Mouse (Mus musculus): ENCODE measurements around the gene Dab1. TPM values are rescaled to one million over a fixed set of nuclear protein-coding genes. Genes with fewer than 3 reads are reported as not detected.

Dab1 gene
- polyA plus RNA-seq, 1 experiment from 2014 or later: 1.2 TPM

DNA sequence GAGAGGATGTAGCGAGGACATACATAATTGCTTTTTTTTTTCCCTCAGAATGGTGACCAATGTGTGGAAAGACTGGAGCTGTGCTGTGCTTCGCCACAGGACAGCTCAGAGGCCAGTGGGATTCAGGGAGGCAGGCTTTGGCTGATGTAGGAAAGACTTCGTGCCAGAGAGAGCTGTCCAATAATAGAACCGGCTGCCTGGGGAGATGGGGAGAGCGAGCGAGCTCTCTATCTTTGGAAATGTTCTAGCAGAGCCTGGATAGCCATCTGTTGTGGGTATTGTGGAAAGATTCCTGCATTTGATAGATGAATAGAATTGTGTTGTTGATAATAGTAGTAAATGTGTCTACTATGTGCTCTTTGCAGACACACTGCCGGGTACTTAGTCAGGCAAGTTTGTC lies 833.4 kb downstream of the Dab1 start:
- no peaks in the 10 kb centered on the region for H3K9me3 ChIP-seq (replicated peaks)
- no peaks in the 10 kb centered on the region for H3K27me3 ChIP-seq
- no peaks in the 10 kb centered on the region for H3K36me3 ChIP-seq (replicated peaks)
- no peak overlapping the region for H3K4me2 ChIP-seq
- H3K27ac ChIP-seq (replicated peaks): no peak overlapping the region
- H3K4me3 ChIP-seq (replicated peaks): no peak overlapping the region
- no peaks in the 10 kb centered on the region for H3K4me1 ChIP-seq (replicated peaks)
- no peak overlapping the region for H3K9ac ChIP-seq
- ATAC-seq (ENCODE audit: insufficient read depth): no peak
- 58% methylated on average over 7 of the region's 7 CpGs for whole genome bisulfite sequencing (ENCODE audit: insufficient replicate concordance)

DNA sequence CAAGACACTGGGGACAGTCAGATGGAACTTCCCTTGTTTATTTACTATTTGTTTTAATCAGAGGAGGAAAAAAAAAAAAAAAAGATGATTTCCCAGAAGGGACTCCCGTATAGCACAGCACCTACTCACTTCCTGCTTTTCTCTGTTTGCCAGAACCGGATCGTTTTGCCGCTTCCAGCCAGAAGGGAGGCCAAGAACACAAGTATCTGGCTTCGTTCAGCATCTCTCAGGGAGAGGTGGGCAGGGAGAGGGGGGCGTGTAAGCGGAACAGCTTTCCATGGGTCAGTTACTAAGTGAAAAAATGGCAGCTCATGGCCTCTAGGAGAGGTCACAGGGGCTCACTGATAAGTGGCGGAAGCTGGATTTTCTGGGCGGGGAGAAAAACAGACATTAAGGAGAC lies 836.0 kb downstream of the Dab1 start:
- Histone ChIP-seq H3K36me3 (replicated peaks) (no peaks in the 10 kb centered on the region), H3K4me2 (no peak overlapping the region), H3K9me3 (replicated peaks) (no peaks in the 10 kb centered on the region), H3K27me3 (no peaks in the 10 kb centered on the region), H3K27ac (replicated peaks) (no peak overlapping the region), H3K4me1 (replicated peaks) (no peaks in the 10 kb centered on the region), H3K4me3 (replicated peaks) (no peak overlapping the region), H3K9ac (no peak overlapping the region)
- 50% methylated on average over 9 of the region's 9 CpGs for WGBS (ENCODE audit: insufficient replicate concordance)
- no peak for ATAC-seq (ENCODE audit: insufficient read depth)

DNA sequence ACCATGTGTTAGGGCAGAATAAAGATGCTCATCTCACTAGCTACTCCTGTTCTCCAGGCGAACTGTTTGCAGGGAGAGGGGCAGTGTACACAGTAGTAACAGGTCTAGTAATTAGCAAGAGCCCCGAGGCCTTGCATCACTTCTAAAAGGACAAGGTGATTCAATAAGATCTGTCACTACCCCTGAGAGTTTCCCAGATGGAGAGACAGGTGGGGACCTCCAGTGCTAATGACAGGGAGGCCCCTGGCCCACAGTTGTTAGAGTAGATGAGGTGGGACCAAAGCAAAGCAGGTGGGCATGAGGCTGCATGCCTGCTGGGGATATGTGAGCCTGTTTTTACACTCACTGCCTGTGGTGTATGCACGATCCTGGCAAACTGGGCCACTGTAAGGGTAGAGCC lies 836.6 kb downstream of the Dab1 start:
- H3K4me2 ChIP-seq: no peak overlapping the region
- H3K9me3 ChIP-seq (replicated peaks): no peaks in the 10 kb centered on the region
- no peaks in the 10 kb centered on the region for H3K27me3 ChIP-seq
- H3K4me1 ChIP-seq (replicated peaks): no peaks in the 10 kb centered on the region
- 52% methylated on average over 3 of the region's 3 CpGs for WGBS (ENCODE audit: insufficient replicate concordance)
- H3K36me3 ChIP-seq (replicated peaks): no peaks in the 10 kb centered on the region
- H3K4me3 ChIP-seq (replicated peaks): no peak overlapping the region
- H3K27ac ChIP-seq (replicated peaks): no peak overlapping the region
- no peak for ATAC-seq (ENCODE audit: insufficient read depth)
- no peak overlapping the region for H3K9ac ChIP-seq

DNA sequence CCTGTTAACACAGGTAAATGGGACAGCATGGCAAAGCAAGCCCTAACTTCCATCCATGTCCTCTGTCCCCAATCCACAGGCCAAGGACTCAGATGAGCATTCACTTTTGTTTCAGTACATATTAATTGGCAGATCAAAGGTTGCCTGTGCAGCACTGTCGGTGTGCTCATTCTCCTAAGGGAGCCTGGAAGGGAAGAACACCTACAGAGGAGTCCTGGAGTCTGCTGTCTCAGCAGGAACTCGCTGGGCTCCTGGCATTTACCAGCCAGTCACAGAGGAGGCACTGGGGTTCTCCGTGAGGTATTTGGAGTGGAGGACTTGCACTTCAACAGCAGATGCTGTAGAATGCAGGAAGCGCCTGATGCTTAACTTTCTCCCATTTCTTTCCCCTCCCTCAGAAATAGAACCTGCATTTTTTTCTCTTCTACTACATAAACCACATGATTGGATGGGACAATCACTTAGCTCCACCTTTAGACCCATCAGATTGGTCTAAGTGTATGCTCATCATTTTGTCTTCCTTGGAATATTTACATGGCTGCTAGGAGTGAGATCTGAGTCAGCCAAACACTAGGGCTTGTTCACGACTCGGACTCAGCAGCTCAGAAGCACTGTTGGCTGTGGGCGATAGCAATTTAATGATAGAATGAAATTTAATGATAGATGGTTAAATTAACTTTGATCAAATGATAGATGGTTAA lies 837.2 kb downstream of the Dab1 start:
- H3K4me2 ChIP-seq: no peak overlapping the region
- H3K9me3 ChIP-seq (replicated peaks): no peaks in the 10 kb centered on the region
- H3K36me3 ChIP-seq (replicated peaks): no peaks in the 10 kb centered on the region
- H3K9ac ChIP-seq: no peak overlapping the region
- no peaks in the 10 kb centered on the region for H3K4me1 ChIP-seq (replicated peaks)
- 60% methylated on average over 7 of the region's 7 CpGs for WGBS (ENCODE audit: insufficient replicate concordance)
- no peak for ATAC-seq (ENCODE audit: insufficient read depth)
- H3K4me3 ChIP-seq (replicated peaks): no peak overlapping the region
- no peaks in the 10 kb centered on the region for H3K27me3 ChIP-seq
- no peak overlapping the region for H3K27ac ChIP-seq (replicated peaks)

DNA sequence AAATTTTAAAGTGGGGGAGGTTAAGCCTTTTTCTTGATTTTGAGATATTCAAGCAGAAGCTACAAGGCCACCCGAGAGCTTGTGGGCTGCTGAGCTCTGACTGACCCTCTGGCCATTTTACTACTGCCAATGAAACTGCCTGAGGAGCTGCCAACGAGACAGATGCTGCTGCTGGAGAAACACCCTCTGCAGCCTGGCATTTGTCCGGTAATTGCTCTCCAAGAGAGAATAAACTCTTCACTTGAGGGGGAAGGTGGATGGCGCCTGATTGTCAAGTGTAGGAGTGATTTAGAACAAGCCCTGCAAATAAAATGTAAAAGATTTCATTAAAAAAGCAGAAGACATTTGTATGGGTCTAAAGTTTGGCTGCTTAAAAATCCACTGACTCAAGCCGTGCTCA lies 839.6 kb downstream of the Dab1 start:
- Histone ChIP-seq H3K36me3 (replicated peaks) (no peaks in the 10 kb centered on the region), H3K4me3 (replicated peaks) (no peak overlapping the region), H3K27me3 (no peaks in the 10 kb centered on the region), H3K4me2 (no peak overlapping the region), H3K27ac (replicated peaks) (no peak overlapping the region), H3K4me1 (replicated peaks) (no peaks in the 10 kb centered on the region), H3K9ac (no peak overlapping the region), H3K9me3 (replicated peaks) (no peaks in the 10 kb centered on the region)
- WGBS (ENCODE audit: insufficient replicate concordance): 54% methylated on average over 5 of the region's 5 CpGs
- ATAC-seq (ENCODE audit: insufficient read depth): no peak

DNA sequence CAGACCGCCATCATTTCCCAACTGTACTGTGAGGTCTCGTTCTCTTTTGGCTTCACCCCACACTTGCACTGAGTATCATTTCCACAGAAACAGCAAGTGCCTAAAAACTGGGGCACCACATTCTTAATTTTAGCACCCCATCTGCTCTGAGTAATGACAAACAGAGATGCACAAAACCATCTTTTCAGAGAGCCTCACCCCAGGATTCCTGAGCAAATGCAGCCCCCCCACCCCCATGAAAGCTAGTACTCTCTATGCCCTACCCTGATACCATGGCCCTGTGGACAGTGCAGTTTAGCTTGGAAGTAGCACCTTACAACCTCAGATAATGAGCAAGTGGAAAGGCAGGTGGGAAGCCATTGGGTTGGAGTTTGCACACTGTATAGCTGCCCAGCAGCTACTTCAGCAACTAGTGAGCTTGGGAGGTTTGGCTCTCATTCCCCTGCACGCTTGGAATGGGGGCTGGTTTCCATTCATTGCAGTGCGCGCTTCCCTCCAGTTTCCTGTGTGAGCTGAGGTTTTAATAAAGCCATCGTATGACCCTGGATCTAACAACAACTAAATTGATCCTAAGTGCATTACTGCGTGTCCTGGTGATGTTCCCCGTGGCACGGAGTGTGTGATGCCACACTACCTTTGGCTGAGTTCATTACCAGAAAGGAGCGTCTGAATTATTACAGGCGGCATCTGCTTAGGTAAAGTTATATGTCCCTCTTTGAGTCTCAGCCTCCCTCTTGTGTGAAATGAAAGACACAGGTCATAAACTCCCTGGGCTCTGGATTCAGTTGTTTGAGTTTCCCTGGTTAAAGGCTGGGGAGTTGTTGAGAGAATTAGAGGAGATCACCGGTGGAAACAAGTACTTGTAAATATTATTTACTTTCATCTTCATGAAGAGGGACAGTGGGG lies 842.2 kb downstream of the Dab1 start:
- Histone ChIP-seq H3K4me2 (no peak overlapping the region), H3K36me3 (replicated peaks) (no peaks in the 10 kb centered on the region), H3K4me3 (replicated peaks) (no peak overlapping the region), H3K27ac (replicated peaks) (no peak overlapping the region), H3K27me3 (no peaks in the 10 kb centered on the region), H3K4me1 (replicated peaks) (no peaks in the 10 kb centered on the region), H3K9ac (no peak overlapping the region), H3K9me3 (replicated peaks) (no peaks in the 10 kb centered on the region)
- 71% methylated on average over 12 of the region's 12 CpGs for WGBS (ENCODE audit: insufficient replicate concordance)
- no peak for ATAC-seq (ENCODE audit: insufficient read depth)

DNA sequence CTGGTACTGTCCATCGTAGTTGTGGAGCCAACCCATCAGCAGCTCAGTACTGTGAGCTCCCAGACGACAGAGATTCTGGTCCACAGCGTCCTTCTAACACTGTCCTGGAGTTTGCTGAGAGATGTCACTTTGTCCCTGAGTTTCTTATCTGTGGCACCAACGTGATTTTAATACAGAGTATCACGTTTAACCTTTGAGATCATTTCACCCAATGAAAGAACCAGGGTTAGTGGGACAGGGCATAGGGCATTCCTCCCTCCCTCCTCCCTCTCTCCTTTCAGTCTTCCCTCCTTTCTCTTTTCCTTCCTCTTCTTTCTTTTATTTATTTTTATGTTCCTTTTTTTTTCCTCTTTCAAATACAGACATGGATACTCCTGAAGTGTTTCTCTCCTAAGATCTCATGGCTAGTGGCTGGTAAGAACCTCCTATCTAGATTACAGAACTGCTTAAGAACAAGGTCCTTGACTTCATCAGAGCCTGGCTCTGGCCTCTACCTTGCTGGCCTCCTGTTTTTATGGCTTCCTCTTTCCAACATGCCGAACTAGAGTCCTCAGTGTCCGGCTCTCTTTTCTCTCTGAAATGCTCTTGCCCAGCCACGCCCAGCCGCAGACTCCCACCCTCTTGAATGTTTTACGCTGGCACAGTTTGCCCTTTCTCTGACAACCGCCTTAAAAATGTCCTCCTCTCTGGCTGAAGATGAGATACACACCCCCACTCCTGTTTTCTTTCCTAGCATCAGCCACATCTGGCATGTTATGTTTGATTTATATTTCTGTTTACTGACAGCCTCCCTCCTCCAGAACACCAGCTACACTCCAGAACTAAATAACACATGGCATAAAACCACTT lies 844.0 kb downstream of the Dab1 start:
- no peaks in the 10 kb centered on the region for H3K9me3 ChIP-seq (replicated peaks)
- WGBS (ENCODE audit: insufficient replicate concordance): 47% methylated on average over 11 of the region's 11 CpGs
- no peaks in the 10 kb centered on the region for H3K36me3 ChIP-seq (replicated peaks)
- no peak overlapping the region for H3K9ac ChIP-seq
- no peak overlapping the region for H3K27ac ChIP-seq (replicated peaks)
- H3K4me2 ChIP-seq: no peak overlapping the region
- no peaks in the 10 kb centered on the region for H3K27me3 ChIP-seq
- no peak overlapping the region for H3K4me3 ChIP-seq (replicated peaks)
- ATAC-seq (ENCODE audit: insufficient read depth): no peak
- no peaks in the 10 kb centered on the region for H3K4me1 ChIP-seq (replicated peaks)

DNA sequence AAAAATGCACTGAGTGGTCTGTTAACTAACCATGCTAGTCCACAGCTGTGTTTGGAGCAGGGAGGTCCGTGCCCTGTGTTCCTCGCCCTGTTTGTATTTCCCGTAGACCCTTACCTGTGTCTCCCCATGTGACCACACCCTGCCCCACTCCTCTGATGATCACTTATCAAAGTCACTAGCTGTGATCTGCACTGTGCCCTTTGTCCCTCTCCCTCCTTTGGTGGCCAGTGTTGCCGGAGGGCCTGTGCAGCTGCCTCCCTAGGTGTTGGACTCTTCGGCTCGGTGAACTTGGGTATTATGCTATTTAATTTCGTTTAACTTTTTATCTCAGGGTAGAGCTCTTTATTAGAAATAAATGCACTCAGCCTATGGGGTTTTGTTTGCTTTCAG lies 844.6 kb downstream of the Dab1 start:
- Histone ChIP-seq H3K4me1 (replicated peaks) (no peaks in the 10 kb centered on the region), H3K4me3 (replicated peaks) (no peak overlapping the region), H3K9me3 (replicated peaks) (no peaks in the 10 kb centered on the region), H3K27me3 (no peaks in the 10 kb centered on the region), H3K36me3 (replicated peaks) (no peaks in the 10 kb centered on the region), H3K9ac (no peak overlapping the region), H3K4me2 (no peak overlapping the region), H3K27ac (replicated peaks) (no peak overlapping the region)
- WGBS (ENCODE audit: insufficient replicate concordance): 71% methylated on average over 7 of the region's 7 CpGs
- no peak for ATAC-seq (ENCODE audit: insufficient read depth)

DNA sequence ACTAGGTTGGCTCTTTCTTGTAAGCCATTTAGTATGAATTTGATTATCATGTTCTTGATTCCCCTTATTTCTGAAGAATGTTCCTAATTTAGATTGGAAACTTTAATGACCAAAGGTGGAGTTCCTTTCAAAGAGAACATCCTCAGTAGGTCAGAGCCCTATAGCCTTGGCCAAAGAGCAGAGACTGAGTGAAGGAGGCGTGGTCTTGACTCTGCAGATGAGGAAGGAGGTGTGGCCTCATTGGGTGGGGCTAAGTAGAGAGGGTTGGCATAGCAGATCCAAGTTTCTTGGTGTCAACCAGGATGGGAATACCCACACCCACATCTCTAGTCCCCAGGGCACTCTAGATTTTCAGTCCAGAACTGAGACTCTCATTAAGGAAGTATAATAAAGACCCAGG lies 846.4 kb downstream of the Dab1 start:
- no peak for ATAC-seq (ENCODE audit: insufficient read depth)
- no peak overlapping the region for H3K27ac ChIP-seq (replicated peaks)
- no peak overlapping the region for H3K4me3 ChIP-seq (replicated peaks)
- no peaks in the 10 kb centered on the region for H3K36me3 ChIP-seq (replicated peaks)
- H3K4me2 ChIP-seq: no peak overlapping the region
- no peaks in the 10 kb centered on the region for H3K4me1 ChIP-seq (replicated peaks)
- WGBS (ENCODE audit: insufficient replicate concordance): 53% methylated on average over 1 of the region's 1 CpGs
- H3K9ac ChIP-seq: no peak overlapping the region
- H3K27me3 ChIP-seq: no peaks in the 10 kb centered on the region
- no peaks in the 10 kb centered on the region for H3K9me3 ChIP-seq (replicated peaks)

DNA sequence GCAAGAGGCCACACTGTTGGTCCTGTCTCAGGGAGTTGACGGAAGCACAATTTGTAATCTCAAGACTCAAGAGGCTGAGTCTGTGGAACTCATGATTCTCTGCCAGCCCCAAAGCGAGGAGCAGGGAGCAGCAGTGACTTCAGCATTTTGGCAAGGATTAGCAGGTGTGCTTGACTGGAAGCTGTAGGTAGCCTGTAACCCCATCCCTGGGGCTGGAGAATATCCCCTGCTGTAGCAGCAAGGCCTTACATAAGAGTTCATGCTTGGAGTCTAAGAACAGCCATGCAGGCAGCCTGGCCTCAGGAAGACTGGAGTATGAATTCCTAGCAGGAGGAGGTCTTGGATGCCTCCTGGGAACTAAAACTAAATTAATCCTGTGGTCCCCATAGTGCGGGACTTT lies 849.5 kb downstream of the Dab1 start:
- no peak overlapping the region for H3K9ac ChIP-seq
- H3K4me2 ChIP-seq: no peak overlapping the region
- no peaks in the 10 kb centered on the region for H3K4me1 ChIP-seq (replicated peaks)
- no peak overlapping the region for H3K4me3 ChIP-seq (replicated peaks)
- no peak overlapping the region for H3K27ac ChIP-seq (replicated peaks)
- H3K27me3 ChIP-seq: no peaks in the 10 kb centered on the region
- WGBS (ENCODE audit: insufficient replicate concordance): 67% methylated on average over 3 of the region's 3 CpGs
- no peaks in the 10 kb centered on the region for H3K36me3 ChIP-seq (replicated peaks)
- H3K9me3 ChIP-seq (replicated peaks): no peaks in the 10 kb centered on the region
- no peak for ATAC-seq (ENCODE audit: insufficient read depth)

DNA sequence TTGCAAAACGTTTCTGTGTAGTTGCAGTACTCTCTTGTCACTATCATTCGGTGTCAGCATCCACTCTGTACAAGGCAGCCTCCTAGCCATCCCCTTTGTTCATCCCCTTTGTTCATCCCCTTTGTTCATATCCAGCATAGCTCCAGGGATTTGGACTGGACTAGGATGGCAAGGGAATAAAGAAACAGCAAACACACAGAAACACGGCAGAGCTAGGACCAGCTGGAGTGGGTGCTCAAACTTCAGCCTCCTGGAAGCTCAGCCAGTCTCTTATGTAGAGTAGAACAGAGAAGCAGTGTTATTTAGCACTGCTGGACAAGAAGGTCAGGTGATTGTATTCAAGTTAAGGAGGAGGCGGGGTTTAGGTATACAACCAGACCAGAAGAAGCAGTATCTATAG lies 853.8 kb downstream of the Dab1 start:
- H3K36me3 ChIP-seq (replicated peaks): no peaks in the 10 kb centered on the region
- ATAC-seq (ENCODE audit: insufficient read depth): no peak
- H3K9ac ChIP-seq: no peak overlapping the region
- H3K4me1 ChIP-seq (replicated peaks): no peaks in the 10 kb centered on the region
- H3K4me3 ChIP-seq (replicated peaks): no peak overlapping the region
- no peak overlapping the region for H3K27ac ChIP-seq (replicated peaks)
- H3K9me3 ChIP-seq (replicated peaks): no peaks in the 10 kb centered on the region
- WGBS (ENCODE audit: insufficient replicate concordance): 56% methylated on average over 4 of the region's 4 CpGs
- no peak overlapping the region for H3K4me2 ChIP-seq
- no peaks in the 10 kb centered on the region for H3K27me3 ChIP-seq
